Mouse (Mus musculus): ENCODE results near the gene Rnpepl1. TPM values are rescaled to one million over a fixed set of nuclear protein-coding genes. Genes with fewer than 3 reads are reported as not detected.
A peak's percentile ranks its signal among the peaks of the same experiment; 100 is the strongest.

The Rnpepl1 gene
- polyA plus RNA-seq, 1 experiment from 2014 or later: 60.7 TPM

GRCm38 (mm10) chr1:92910925-92911720 is 540 bp downstream of the Rnpepl1 start:
- Histone ChIP-seq H3K9ac (replicated peaks; ENCODE audit: low read depth) (peak overlapping the region; percentile 89), H3K4me2 (replicated peaks; ENCODE audit: low read depth, low read length) (peak overlapping the region; percentile 96), H3K4me1 (ENCODE audit: insufficient read depth, low read depth, low read length) (peaks cover 22% of the 10 kb centered on the region), H3K36me3 (ENCODE audit: insufficient read depth, low read length) (peaks cover 16% of the 10 kb centered on the region; the same call in 1 of the 2 replicates), H3K9me3 (ENCODE audit: low read length) (no peaks in the 10 kb centered on the region), H3K4me3 (ENCODE audit: low read depth, low read length) (peak overlapping the region; percentile 81), H3K27me3 (replicated peaks; ENCODE audit: insufficient read depth, low read length) (no peaks in the 10 kb centered on the region), H3K27ac (ENCODE audit: low read length) (peak overlapping the region; percentile 96)
- under 1% methylated on average over 63 of the region's 85 CpGs for WGBS
- DNase-seq (ENCODE audit: low spot score) (peak; percentile 67), ATAC-seq (peak; percentile 51)
- no peak for TF ChIP-seq EP300 (IDR thresholded peaks at IDR 0.05)
- no peak for TF ChIP-seq CTCF (IDR thresholded peaks at IDR 0.05)

GRCm38 (mm10) chr1:92911721-92912138 is 1.1 kb downstream of the Rnpepl1 start:
- no peak for DNase-seq (ENCODE audit: low spot score)
- Histone ChIP-seq H3K4me2 (replicated peaks; ENCODE audit: low read depth, low read length) (peak overlapping the region; percentile 96), H3K36me3 (ENCODE audit: insufficient read depth, low read length) (peaks cover 20% of the 10 kb centered on the region; the same call in 1 of the 2 replicates), H3K27me3 (replicated peaks; ENCODE audit: insufficient read depth, low read length) (no peaks in the 10 kb centered on the region), H3K27ac (ENCODE audit: low read length) (peak overlapping the region; percentile 96), H3K9me3 (ENCODE audit: low read length) (no peaks in the 10 kb centered on the region), H3K9ac (replicated peaks; ENCODE audit: low read depth) (peak overlapping the region; percentile 89; the same call in 1 of the 2 replicates), H3K4me1 (ENCODE audit: insufficient read depth, low read depth, low read length) (peaks cover 22% of the 10 kb centered on the region), H3K4me3 (ENCODE audit: low read depth, low read length) (peak overlapping the region; percentile 81)
- 36% methylated on average over 8 of the region's 8 CpGs for WGBS
- TF ChIP-seq CTCF (IDR thresholded peaks at IDR 0.05) (no peak), EP300 (IDR thresholded peaks at IDR 0.05) (no peak)
- ATAC-seq: no peak

- TF ChIP-seq CTCF (IDR thresholded peaks at IDR 0.05) (peak; percentile 57), EP300 (IDR thresholded peaks at IDR 0.05) (no peak)
- no peaks in the 10 kb centered on the region for H3K27me3 ChIP-seq (replicated peaks; ENCODE audit: insufficient read depth, low read length)
- H3K9ac ChIP-seq (replicated peaks; ENCODE audit: low read depth): 0 out of 2 replicates have a peak overlapping the region, but pooled peaks have one; percentile 24
- H3K36me3 ChIP-seq (ENCODE audit: insufficient read depth, low read length): peaks cover 25% of the 10 kb centered on the region; the same call in 1 of the 2 replicates
- no peaks in the 10 kb centered on the region for H3K9me3 ChIP-seq (ENCODE audit: low read length)
- 63% methylated on average over 1 of the region's 1 CpGs for WGBS
- DNase-seq (ENCODE audit: low spot score) (no peak), ATAC-seq (no peak)
- no peak overlapping the region for H3K27ac ChIP-seq (ENCODE audit: low read length)
- H3K4me2 ChIP-seq (replicated peaks; ENCODE audit: low read depth, low read length): peak overlapping the region; percentile 96
- peaks cover 22% of the 10 kb centered on the region for H3K4me1 ChIP-seq (ENCODE audit: insufficient read depth, low read depth, low read length)
- peak overlapping the region; percentile 81 for H3K4me3 ChIP-seq (ENCODE audit: low read depth, low read length)
Measured at GRCm38 (mm10) chr1:92912286-92912685, 1.7 kb downstream of the Rnpepl1 start.

GRCm38 (mm10) chr1:92914239-92914638 is 3.7 kb downstream of the Rnpepl1 start:
- H3K9ac ChIP-seq (replicated peaks; ENCODE audit: low read depth): no peak overlapping the region
- WGBS: 75% methylated on average over 4 of the region's 4 CpGs
- no peak overlapping the region for H3K4me3 ChIP-seq (ENCODE audit: low read depth, low read length)
- H3K27me3 ChIP-seq (replicated peaks; ENCODE audit: insufficient read depth, low read length): no peaks in the 10 kb centered on the region
- TF ChIP-seq CTCF (IDR thresholded peaks at IDR 0.05) (no peak), EP300 (IDR thresholded peaks at IDR 0.05) (no peak)
- no peak for ATAC-seq
- DNase-seq (ENCODE audit: low spot score): no peak
- no peak overlapping the region for H3K4me2 ChIP-seq (replicated peaks; ENCODE audit: low read depth, low read length)
- H3K4me1 ChIP-seq (ENCODE audit: insufficient read depth, low read depth, low read length): peaks cover 16% of the 10 kb centered on the region
- peaks cover 44% of the 10 kb centered on the region for H3K36me3 ChIP-seq (ENCODE audit: insufficient read depth, low read length)
- no peaks in the 10 kb centered on the region for H3K9me3 ChIP-seq (ENCODE audit: low read length)
- no peak overlapping the region for H3K27ac ChIP-seq (ENCODE audit: low read length)

GRCm38 (mm10) chr1:92914993-92915392 is 4.4 kb downstream of the Rnpepl1 start:
- Histone ChIP-seq H3K9ac (replicated peaks; ENCODE audit: low read depth) (no peak overlapping the region), H3K27me3 (replicated peaks; ENCODE audit: insufficient read depth, low read length) (no peaks in the 10 kb centered on the region), H3K9me3 (ENCODE audit: low read length) (no peaks in the 10 kb centered on the region), H3K36me3 (ENCODE audit: insufficient read depth, low read length) (peaks cover 51% of the 10 kb centered on the region), H3K4me3 (ENCODE audit: low read depth, low read length) (no peak overlapping the region), H3K4me1 (ENCODE audit: insufficient read depth, low read depth, low read length) (peaks cover 9% of the 10 kb centered on the region), H3K4me2 (replicated peaks; ENCODE audit: low read depth, low read length) (no peak overlapping the region), H3K27ac (ENCODE audit: low read length) (no peak overlapping the region)
- TF ChIP-seq CTCF (IDR thresholded peaks at IDR 0.05) (no peak), EP300 (IDR thresholded peaks at IDR 0.05) (no peak)
- DNase-seq (ENCODE audit: low spot score) (no peak), ATAC-seq (no peak)
- 94% methylated on average over 11 of the region's 11 CpGs for WGBS

- Histone ChIP-seq H3K27me3 (replicated peaks; ENCODE audit: insufficient read depth, low read length) (no peaks in the 10 kb centered on the region), H3K4me3 (ENCODE audit: low read depth, low read length) (no peak overlapping the region), H3K27ac (ENCODE audit: low read length) (no peak overlapping the region), H3K4me2 (replicated peaks; ENCODE audit: low read depth, low read length) (no peak overlapping the region), H3K36me3 (ENCODE audit: insufficient read depth, low read length) (peaks cover 58% of the 10 kb centered on the region), H3K4me1 (ENCODE audit: insufficient read depth, low read depth, low read length) (peaks cover 6% of the 10 kb centered on the region; the same call in 1 of the 2 replicates), H3K9ac (replicated peaks; ENCODE audit: low read depth) (no peak overlapping the region), H3K9me3 (ENCODE audit: low read length) (no peaks in the 10 kb centered on the region)
- DNase-seq (ENCODE audit: low spot score): no peak
- 92% methylated on average over 9 of the region's 9 CpGs for WGBS
- no peak for ATAC-seq
- TF ChIP-seq CTCF (IDR thresholded peaks at IDR 0.05) (no peak), EP300 (IDR thresholded peaks at IDR 0.05) (no peak)
Measured at GRCm38 (mm10) chr1:92916725-92917124, 6.1 kb downstream of the Rnpepl1 start.
